Mouse (Mus musculus): Measurements from ENCODE around the gene Rarb. TPM values are rescaled to one million over a fixed set of nuclear protein-coding genes. Genes with fewer than 3 reads are reported as not detected.

Rarb gene
- 11.6 and 13.9 TPM in 2 replicates for polyA plus RNA-seq (2015; fragmentation: Nextera tagmentation; extraction: Ambion mirVana)

DNA sequence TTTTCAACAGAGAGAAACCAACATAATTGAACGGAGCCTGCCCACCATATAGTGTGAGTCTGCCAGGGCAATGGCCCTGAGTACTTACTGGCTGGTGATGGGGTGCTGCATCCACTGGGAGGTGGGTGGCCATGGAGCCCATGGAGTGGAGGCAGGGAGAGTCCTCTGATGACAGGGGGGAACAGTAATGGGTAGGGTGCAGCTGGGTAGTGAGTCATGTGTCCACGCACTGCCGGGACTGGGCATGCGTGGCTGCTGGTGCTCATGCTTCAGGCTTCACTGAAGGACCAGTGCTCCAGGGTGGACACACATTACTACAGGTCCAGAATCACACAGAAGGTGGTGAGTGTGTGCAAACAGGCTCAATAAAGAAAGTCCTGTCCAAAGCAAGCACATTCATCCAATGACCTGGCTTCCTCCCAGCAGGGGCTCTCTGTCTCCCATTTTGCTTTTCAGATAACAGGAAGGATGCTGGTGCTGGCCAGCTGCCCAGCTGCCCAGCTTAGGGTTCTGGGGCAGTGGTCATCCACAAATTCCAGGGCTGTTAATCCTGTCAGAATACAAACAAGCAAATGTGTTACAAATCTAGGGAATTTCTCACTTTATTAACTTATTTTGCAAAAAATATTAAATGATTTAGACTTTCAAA, at the start of gene Rarb:
Gene Rarb, minus strand, starts transcription at position 555 of the 649 bp plus-strand sequence.
- Histone ChIP-seq H3K4me1 (replicated peaks) (peaks cover 5% of the 10 kb centered on the region; the same call in 1 of the 2 replicates), H3K4me3 (no peak within 1 kb of the TSS), H3K9me3 (replicated peaks) (no peaks in the 10 kb centered on the region), H3K27me3 (no peaks in the 10 kb centered on the region), H3K4me2 (no peak within 1 kb of the TSS), H3K36me3 (no peaks in the 10 kb centered on the region), H3K9ac (no peak within 1 kb of the TSS), H3K27ac (no peak within 1 kb of the TSS)
- ATAC-seq (replicated peaks; ENCODE audit: insufficient number of reproducible peaks, insufficient read depth, low FRiP score, low read depth), result no peak
- 78% methylated on average over 4 of the region's 4 CpGs for WGBS

DNA sequence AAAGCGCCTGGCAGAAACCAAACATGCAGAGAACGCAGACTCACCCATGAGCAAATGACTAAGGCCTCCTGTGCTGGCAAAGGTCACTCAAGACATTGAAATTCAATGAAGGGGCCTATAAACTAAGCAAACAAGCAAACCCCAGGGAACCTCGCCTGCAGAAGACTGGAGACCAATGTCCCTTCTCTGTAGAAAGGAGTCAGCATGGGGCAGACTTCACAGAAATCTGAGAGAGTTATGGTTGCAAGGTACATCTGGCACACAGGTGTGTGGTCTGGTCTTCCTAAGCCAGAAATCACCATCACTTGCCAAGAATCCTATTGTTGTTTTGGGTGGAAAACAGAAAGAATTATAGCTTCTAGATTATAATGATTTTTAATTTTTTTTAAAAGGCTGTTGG, 23.1 kb upstream of the Rarb start:
- Histone ChIP-seq H3K27me3 (no peaks in the 10 kb centered on the region), H3K4me3 (no peak overlapping the region), H3K4me1 (replicated peaks) (no peaks in the 10 kb centered on the region), H3K36me3 (no peaks in the 10 kb centered on the region), H3K27ac (no peak overlapping the region), H3K9ac (no peak overlapping the region), H3K4me2 (no peak overlapping the region), H3K9me3 (replicated peaks) (no peaks in the 10 kb centered on the region)
- 79% methylated on average over 3 of the region's 3 CpGs for WGBS
- no peak for ATAC-seq (replicated peaks; ENCODE audit: insufficient number of reproducible peaks, insufficient read depth, low FRiP score, low read depth)

DNA sequence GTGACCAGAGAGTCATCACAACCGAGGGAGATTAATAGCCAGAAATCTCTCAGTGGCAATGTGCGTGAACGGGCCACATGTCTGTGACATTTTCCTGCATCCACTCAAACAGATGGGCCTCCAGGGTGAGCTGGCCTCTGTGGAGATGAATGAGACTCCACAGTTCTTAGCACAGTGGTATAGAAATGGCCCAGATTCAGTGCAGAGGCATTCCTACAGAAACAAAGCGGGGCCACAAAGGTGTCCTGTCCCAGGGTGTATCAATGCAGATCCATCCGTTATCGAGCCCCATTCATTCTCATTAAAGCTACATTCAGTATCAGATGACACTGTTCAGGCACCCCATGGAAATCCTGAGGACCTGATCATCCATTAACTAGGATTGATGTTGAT, 22.6 kb upstream of the Rarb start:
- H3K4me2 ChIP-seq, result no peak overlapping the region
- no peak for ATAC-seq (replicated peaks; ENCODE audit: insufficient number of reproducible peaks, insufficient read depth, low FRiP score, low read depth)
- no peaks in the 10 kb centered on the region for H3K4me1 ChIP-seq (replicated peaks)
- H3K27me3 ChIP-seq, result no peaks in the 10 kb centered on the region
- H3K9me3 ChIP-seq (replicated peaks), result no peaks in the 10 kb centered on the region
- no peak overlapping the region for H3K27ac ChIP-seq
- H3K4me3 ChIP-seq, result no peak overlapping the region
- H3K9ac ChIP-seq, result no peak overlapping the region
- 74% methylated on average over 6 of the region's 6 CpGs for whole genome bisulfite sequencing
- no peaks in the 10 kb centered on the region for H3K36me3 ChIP-seq

DNA sequence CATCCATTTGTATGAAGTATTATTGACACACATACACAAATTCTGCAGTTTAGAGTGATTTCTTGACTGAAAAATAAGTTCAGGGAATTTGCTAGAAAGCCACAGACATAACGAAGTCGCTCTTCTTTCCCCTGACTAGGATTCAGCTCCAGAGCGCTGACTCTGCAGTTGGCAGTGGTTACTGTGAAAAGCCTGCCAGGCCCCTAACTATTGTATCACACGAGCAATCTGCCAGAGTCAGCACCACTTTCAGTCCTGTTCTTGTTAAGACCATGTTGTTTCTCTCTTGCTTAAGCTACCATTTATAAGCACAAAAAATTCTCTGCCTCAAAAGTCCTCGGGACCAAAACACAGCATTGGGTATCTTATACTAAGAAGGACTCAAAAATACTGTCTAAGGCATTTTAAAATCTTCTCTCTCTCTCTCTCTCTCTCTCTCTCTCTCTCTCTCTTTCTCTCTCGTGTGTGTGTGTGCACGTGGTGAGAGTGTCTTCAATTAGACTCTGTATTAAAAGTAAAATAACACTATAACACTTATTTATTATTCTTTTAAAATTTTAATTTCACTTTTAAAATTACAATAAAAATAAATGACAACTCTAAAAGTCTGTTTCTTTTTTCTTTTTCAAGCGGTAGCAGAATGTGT, 22.1 kb upstream of the Rarb start:
- no peak overlapping the region for H3K4me3 ChIP-seq
- H3K27ac ChIP-seq, result no peak overlapping the region
- ATAC-seq (replicated peaks; ENCODE audit: insufficient number of reproducible peaks, insufficient read depth, low FRiP score, low read depth), result no peak
- H3K9me3 ChIP-seq (replicated peaks), result no peaks in the 10 kb centered on the region
- H3K9ac ChIP-seq, result no peak overlapping the region
- H3K27me3 ChIP-seq, result no peaks in the 10 kb centered on the region
- no peaks in the 10 kb centered on the region for H3K36me3 ChIP-seq
- no peaks in the 10 kb centered on the region for H3K4me1 ChIP-seq (replicated peaks)
- no peak overlapping the region for H3K4me2 ChIP-seq
- 59% methylated on average over 8 of the region's 8 CpGs for WGBS

DNA sequence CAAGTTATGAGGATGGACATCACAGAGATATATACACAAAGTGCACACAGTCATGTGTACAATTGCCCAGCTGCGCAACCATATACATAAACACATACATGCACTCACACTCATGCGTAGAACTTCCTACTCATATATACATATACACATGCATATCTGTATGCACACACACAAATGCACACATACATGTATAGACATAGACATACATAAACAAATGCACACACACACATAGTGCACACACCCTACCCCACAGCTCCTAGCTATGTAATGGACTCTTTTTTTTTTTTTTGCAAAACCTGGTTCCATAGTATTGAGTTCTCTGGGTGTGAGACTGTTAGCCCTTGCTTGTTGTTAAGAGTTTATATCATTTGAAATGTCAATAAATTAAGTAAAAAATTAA, 21.2 kb upstream of the Rarb start:
- Histone ChIP-seq H3K27ac (no peak overlapping the region), H3K9ac (no peak overlapping the region), H3K27me3 (no peaks in the 10 kb centered on the region), H3K4me2 (no peak overlapping the region), H3K4me3 (no peak overlapping the region), H3K36me3 (no peaks in the 10 kb centered on the region), H3K4me1 (replicated peaks) (no peaks in the 10 kb centered on the region), H3K9me3 (replicated peaks) (no peaks in the 10 kb centered on the region)
- ATAC-seq (replicated peaks; ENCODE audit: insufficient number of reproducible peaks, insufficient read depth, low FRiP score, low read depth), result no peak
- 99% methylated on average over 2 of the region's 2 CpGs for WGBS

DNA sequence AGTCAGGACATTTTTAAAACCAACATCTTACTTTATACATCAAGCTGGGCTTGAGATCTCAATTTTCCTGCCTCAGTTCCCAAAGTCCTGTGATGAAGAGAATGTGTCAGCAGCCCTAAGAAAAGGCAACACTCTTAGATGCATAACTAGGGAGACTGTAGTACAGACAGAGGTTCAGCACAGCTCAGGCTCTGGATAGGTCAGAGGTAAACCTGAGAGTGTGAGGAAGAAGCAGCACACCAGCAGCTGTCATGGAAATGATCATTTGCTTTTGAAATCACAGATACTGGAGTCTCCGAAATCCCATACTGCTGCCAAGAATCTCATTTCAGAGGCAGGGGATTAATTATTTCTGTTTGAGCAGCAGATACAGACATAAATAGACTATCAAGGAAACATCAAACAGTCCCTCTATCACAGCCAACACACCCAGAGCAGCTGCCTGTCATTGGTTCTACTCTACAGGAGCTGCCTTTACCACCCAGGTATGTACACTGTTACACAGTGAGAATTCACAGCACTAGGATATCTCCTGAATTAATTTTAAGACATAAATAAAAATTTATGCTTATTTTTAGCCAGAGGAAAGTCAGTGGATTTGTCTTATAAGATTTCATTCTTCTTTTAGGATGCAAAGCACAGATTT, 3.7 kb downstream of the Rarb start:
- whole genome bisulfite sequencing, result 63% methylated on average over 1 of the region's 1 CpGs
- Histone ChIP-seq H3K9ac (no peak overlapping the region), H3K9me3 (replicated peaks) (no peaks in the 10 kb centered on the region), H3K4me1 (replicated peaks) (peaks cover 5% of the 10 kb centered on the region; the same call in 1 of the 2 replicates), H3K4me2 (no peak overlapping the region), H3K27ac (no peak overlapping the region), H3K27me3 (no peaks in the 10 kb centered on the region), H3K36me3 (no peaks in the 10 kb centered on the region), H3K4me3 (no peak overlapping the region)
- ATAC-seq (replicated peaks; ENCODE audit: insufficient number of reproducible peaks, insufficient read depth, low FRiP score, low read depth), result no peak

DNA sequence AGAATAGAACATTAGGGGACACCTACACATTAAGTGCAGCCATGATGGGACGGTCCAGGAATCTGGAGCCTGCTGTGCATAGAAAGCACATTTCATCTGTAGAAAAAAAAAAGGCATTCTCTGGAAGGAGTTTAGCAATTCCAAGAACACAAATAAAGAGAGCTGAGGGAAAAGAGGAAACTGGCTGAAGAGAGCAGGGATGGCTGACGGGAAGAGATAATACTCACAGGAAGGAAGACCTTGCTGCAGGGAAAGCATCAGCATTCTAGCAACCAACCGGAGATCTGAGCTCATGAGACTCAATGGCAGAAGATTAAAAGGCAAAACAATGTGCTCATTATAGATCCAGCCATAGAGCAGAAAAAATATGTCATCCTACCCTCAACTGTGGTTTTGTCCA, 12.8 kb downstream of the Rarb start:
- ATAC-seq (replicated peaks; ENCODE audit: insufficient number of reproducible peaks, insufficient read depth, low FRiP score, low read depth), result no peak
- Histone ChIP-seq H3K36me3 (no peaks in the 10 kb centered on the region), H3K27ac (no peak overlapping the region)

DNA sequence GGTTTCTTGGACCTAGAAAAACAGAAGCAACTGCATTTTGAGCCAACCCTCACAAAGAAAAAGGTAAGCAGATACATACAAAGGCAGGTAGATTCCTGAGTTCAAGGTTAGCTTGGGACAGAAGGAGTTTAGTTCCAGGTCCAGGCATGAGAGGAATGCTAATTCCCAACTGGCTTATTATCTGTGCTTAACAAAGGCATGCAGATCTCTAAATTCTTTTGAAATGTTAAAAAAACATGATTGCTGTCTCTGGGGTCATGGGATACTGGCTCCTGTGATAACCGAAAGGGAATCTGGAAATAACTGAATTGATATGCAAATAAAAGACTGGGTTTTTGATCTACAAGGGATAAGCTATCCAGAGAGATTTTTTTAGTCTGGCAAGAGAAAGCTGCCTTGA, 28.8 kb downstream of the Rarb start:
- H3K27me3 ChIP-seq, result no peaks in the 10 kb centered on the region
- no peaks in the 10 kb centered on the region for H3K9me3 ChIP-seq (replicated peaks)
- WGBS, result 68% methylated on average over 1 of the region's 1 CpGs
- H3K27ac ChIP-seq, result no peak overlapping the region
- no peak for ATAC-seq (replicated peaks; ENCODE audit: insufficient number of reproducible peaks, insufficient read depth, low FRiP score, low read depth)
- no peak overlapping the region for H3K9ac ChIP-seq
- H3K4me1 ChIP-seq (replicated peaks), result no peaks in the 10 kb centered on the region
- no peak overlapping the region for H3K4me2 ChIP-seq
- no peaks in the 10 kb centered on the region for H3K36me3 ChIP-seq
- H3K4me3 ChIP-seq, result no peak overlapping the region

More for the DNA sequence above, 12.8 kb downstream of the Rarb start:
- no peak overlapping the region for H3K4me2 ChIP-seq
- H3K9ac ChIP-seq, result no peak overlapping the region
- WGBS, result 54% methylated on average over 3 of the region's 3 CpGs
- H3K27me3 ChIP-seq, result no peaks in the 10 kb centered on the region
- no peak overlapping the region for H3K4me3 ChIP-seq
- H3K4me1 ChIP-seq (replicated peaks), result no peaks in the 10 kb centered on the region
- no peaks in the 10 kb centered on the region for H3K9me3 ChIP-seq (replicated peaks)

DNA sequence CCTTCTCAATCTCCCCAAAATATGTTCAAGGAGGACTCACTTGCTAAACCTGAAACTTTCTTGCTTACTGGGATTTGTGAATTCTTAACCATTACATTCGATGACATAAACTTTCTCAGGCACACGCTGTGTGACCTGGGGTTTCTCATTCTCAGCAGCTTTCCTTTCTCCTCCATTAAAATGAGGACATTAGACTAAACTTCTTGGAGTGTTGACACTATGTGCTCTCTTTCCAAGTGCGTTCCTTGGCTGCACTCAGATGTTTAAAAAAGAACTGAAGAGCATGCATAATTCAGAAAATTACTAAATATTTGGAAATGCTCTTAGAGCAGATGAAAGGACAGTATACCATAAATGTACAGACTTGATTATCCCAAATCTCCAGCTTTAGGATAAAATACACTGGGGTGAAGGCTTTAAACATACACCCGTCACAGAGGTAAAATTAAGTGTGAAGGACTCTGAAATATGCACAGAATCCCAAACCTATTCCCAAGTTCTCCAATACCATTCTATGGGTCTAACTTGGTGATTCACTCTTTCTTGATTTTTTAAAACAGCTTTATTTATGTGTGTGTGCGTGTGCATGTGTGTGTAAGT, 36.9 kb downstream of the Rarb start:
- Histone ChIP-seq H3K9me3 (replicated peaks) (no peaks in the 10 kb centered on the region), H3K27ac (no peak overlapping the region), H3K4me2 (no peak overlapping the region), H3K36me3 (no peaks in the 10 kb centered on the region), H3K4me3 (no peak overlapping the region), H3K9ac (no peak overlapping the region), H3K4me1 (replicated peaks) (no peaks in the 10 kb centered on the region), H3K27me3 (no peaks in the 10 kb centered on the region)
- no peak for ATAC-seq (replicated peaks; ENCODE audit: insufficient number of reproducible peaks, insufficient read depth, low FRiP score, low read depth)
- 76% methylated on average over 5 of the region's 5 CpGs for WGBS

DNA sequence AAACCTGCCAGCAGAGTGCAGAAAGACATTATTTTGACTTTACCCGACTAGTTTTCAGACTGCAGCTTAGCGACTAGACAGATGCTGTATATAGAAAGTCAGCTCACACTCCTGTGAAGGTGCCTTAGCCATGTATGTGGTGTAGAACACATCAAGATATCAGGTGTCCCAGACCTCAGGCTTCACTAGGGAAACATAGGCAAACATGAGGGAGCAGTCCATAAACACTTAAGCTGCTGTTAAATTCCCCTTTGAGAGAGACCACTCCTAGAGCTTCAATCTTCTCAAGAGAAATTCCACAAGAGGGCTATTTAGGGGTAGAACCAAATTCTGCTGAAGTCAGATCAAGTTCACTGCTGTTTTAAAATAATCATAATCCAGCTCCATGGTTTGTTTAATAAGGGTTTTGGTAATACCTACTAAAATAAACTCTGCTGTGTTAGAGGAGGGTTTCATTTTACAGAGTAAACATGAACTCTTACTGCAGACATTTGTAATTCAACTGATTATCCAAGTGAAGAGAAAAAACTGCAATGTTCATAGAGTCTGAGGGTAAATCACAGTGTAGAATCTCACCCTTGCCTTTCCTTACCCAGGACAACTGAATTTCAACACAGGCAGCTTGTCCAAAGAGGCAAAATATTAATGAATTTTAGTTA, 42.1 kb downstream of the Rarb start:
- Histone ChIP-seq H3K9me3 (replicated peaks) (no peaks in the 10 kb centered on the region), H3K4me2 (no peak overlapping the region), H3K4me1 (replicated peaks) (no peaks in the 10 kb centered on the region), H3K27me3 (no peaks in the 10 kb centered on the region), H3K9ac (no peak overlapping the region), H3K4me3 (no peak overlapping the region), H3K27ac (no peak overlapping the region), H3K36me3 (no peaks in the 10 kb centered on the region)
- no peak for ATAC-seq (replicated peaks; ENCODE audit: insufficient number of reproducible peaks, insufficient read depth, low FRiP score, low read depth)
- 59% methylated on average over 2 of the region's 2 CpGs for WGBS

DNA sequence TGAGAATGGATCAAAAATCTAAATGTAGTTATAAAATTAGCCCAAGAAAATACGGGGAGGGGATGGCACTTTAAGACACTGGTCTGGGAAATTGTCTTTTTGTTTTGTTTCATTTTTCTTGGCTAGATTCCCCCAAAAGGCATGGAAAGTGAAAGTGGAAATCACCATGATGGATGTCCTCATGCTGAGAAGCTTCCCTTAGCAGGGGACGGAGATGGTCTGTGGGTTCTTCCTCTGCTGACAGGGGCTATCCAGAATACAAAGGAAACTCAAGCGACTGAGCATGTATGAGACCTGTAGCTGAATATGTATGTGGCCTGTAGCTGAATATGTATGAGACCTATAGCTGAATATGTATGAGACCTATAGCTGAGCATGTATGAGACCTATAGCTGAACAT, 46.0 kb downstream of the Rarb start:
- no peak overlapping the region for H3K4me2 ChIP-seq
- no peaks in the 10 kb centered on the region for H3K4me1 ChIP-seq (replicated peaks)
- no peak for ATAC-seq (replicated peaks; ENCODE audit: insufficient number of reproducible peaks, insufficient read depth, low FRiP score, low read depth)
- no peak overlapping the region for H3K9ac ChIP-seq
- no peaks in the 10 kb centered on the region for H3K36me3 ChIP-seq
- no peak overlapping the region for H3K27ac ChIP-seq
- H3K9me3 ChIP-seq (replicated peaks), result no peaks in the 10 kb centered on the region
- no peak overlapping the region for H3K4me3 ChIP-seq
- 58% methylated on average over 3 of the region's 3 CpGs for WGBS
- no peaks in the 10 kb centered on the region for H3K27me3 ChIP-seq

All from heart, embryonic 15.5 days (tissue).